Mouse (Mus musculus) midbrain, embryonic 11.5 days (tissue): ENCODE measurements at regions not wholly inside any gene's neighbourhood (a gene's known extent, or its start where the extent isn't known, plus 50 kb on each side); places are given as distances from the start of the nearest gene placed in this dataset.

Experiments used
- ATAC-seq: fragments of 200-750 bp; cut with Nextera tagmentation; 2 replicates; pipeline ENCODE4 v1.8.0; 2017; ENCODE audit warnings: moderate TSS enrichment, moderate library complexity; ENCODE audit not compliant: low FRiP score
- DNase-seq: peaks from one replicate; pipeline ENCODE4 v3.0.0; 2015; ENCODE audit warnings: low spot score; ENCODE audit errors: missing footprints
- H3K27ac ChIP-seq: fragments of 300-500 bp; sonication (generic); 2 replicates; pipeline ENCODE4 v1.5.1; 2014; ENCODE audit warnings: low read depth, low read length
- H3K27me3 ChIP-seq: fragments of 300-500 bp; sonication (generic); 2 replicates; pipeline ENCODE4 v1.6.1; 2014; ENCODE audit warnings: mild to moderate bottlenecking, low read length, moderate library complexity, mixed read lengths; ENCODE audit not compliant: control insufficient read depth, insufficient read depth
- H3K36me3 ChIP-seq: fragments of 300-500 bp; sonication (generic); 2 replicates; pipeline ENCODE4 v1.6.1; 2014; ENCODE audit warnings: mild to moderate bottlenecking, low read length, moderate library complexity, mixed read lengths; ENCODE audit not compliant: control insufficient read depth, insufficient read depth
- H3K4me1 ChIP-seq: fragments of 300-500 bp; sonication (generic); 2 replicates; pipeline ENCODE4 v1.6.1; 2014; ENCODE audit warnings: low read length; ENCODE audit not compliant: control insufficient read depth, insufficient read depth
- H3K4me2 ChIP-seq: fragments of 300-500 bp; sonication (generic); 2 replicates; pipeline ENCODE4 v1.6.1; 2014; ENCODE audit warnings: mild to moderate bottlenecking, moderate library complexity
- H3K4me3 ChIP-seq: fragments of 300-500 bp; sonication (generic); 2 replicates; pipeline ENCODE4 v1.5.1; 2014; ENCODE audit warnings: low read depth, low read length
- H3K9ac ChIP-seq: fragments of 300-500 bp; sonication (generic); 2 replicates; pipeline ENCODE4 v1.6.1; 2014; ENCODE audit warnings: low read length
- H3K9me3 ChIP-seq: fragments of 300-500 bp; sonication (generic); 2 replicates; pipeline ENCODE4 v1.6.1; 2016; ENCODE audit warnings: low read length; ENCODE audit not compliant: control insufficient read depth
- WGBS: fragments of 180-500 bp; shearing (Covaris S2); extraction: QIAGEN DNeasy Blood & Tissue Kit; methylation state at CpG from one replicate; pipeline ENCODE4 v1.1.7; 2014; 5-methylcytosine and 5-hydroxymethylcytosine counted together

GRCm38 (mm10) chr19:28205691-28206090 lies 194.7 kb upstream of the Rfx3 start:
- Histone ChIP-seq H3K4me3 (no peak overlapping the region), H3K4me2 (no peak overlapping the region), H3K36me3 (no peaks in the 10 kb centered on the region), H3K4me1 (no peaks in the 10 kb centered on the region), H3K27ac (no peak overlapping the region), H3K9me3 (no peaks in the 10 kb centered on the region), H3K9ac (no peak overlapping the region), H3K27me3 (no peaks in the 10 kb centered on the region)
- WGBS: 85% methylated on average over 4 of the region's 4 CpGs
- ATAC-seq: no peak
- peak; percentile 6 for DNase-seq

GRCm38 (mm10) chr19:28203719-28204118 lies 192.8 kb upstream of the Rfx3 start:
- H3K4me2 ChIP-seq: no peak overlapping the region
- H3K9ac ChIP-seq: no peak overlapping the region
- WGBS: 88% methylated on average over 3 of the region's 3 CpGs
- H3K36me3 ChIP-seq: no peaks in the 10 kb centered on the region
- no peak overlapping the region for H3K4me3 ChIP-seq
- H3K9me3 ChIP-seq: no peaks in the 10 kb centered on the region
- no peak for ATAC-seq
- H3K4me1 ChIP-seq: no peaks in the 10 kb centered on the region
- peak; percentile 31 for DNase-seq
- no peak overlapping the region for H3K27ac ChIP-seq
- no peaks in the 10 kb centered on the region for H3K27me3 ChIP-seq

GRCm38 (mm10) chr19:28199385-28199784 lies 188.4 kb upstream of the Rfx3 start:
- no peak overlapping the region for H3K9ac ChIP-seq
- no peaks in the 10 kb centered on the region for H3K9me3 ChIP-seq
- no peaks in the 10 kb centered on the region for H3K36me3 ChIP-seq
- WGBS: 34% methylated on average over 8 of the region's 8 CpGs
- H3K27me3 ChIP-seq: no peaks in the 10 kb centered on the region
- ATAC-seq: no peak
- no peak overlapping the region for H3K27ac ChIP-seq
- H3K4me2 ChIP-seq: no peak overlapping the region
- no peaks in the 10 kb centered on the region for H3K4me1 ChIP-seq
- H3K4me3 ChIP-seq: no peak overlapping the region
- peak; percentile 80 for DNase-seq

DNA sequence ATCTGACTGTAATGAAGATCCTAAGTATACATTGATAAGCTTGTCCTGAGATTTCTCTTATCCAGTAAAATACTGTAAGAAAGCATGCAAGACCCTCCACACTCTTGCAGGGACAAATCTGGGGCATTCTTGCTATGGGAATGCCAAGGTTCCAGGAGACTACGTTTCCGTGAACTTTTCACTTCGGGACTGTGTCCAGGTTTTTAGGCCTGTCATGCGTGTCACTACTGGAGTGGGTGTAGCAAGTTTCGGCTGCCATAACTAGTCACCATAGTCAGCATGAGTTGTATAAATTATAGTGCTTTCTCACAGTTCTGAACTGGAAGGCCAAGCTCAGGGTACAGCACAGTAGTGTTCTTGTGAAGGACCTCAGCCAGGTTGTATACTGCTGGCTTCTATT lies 185.9 kb upstream of the Rfx3 start:
- DNase-seq: no peak
- 95% methylated on average over 5 of the region's 5 CpGs for WGBS
- H3K9ac ChIP-seq: no peak overlapping the region
- ATAC-seq: no peak
- no peaks in the 10 kb centered on the region for H3K9me3 ChIP-seq
- H3K27ac ChIP-seq: no peak overlapping the region
- peaks cover under 1% of the 10 kb centered on the region; the same call in 1 of the 2 replicates for H3K4me1 ChIP-seq
- H3K4me2 ChIP-seq: no peak overlapping the region
- no peaks in the 10 kb centered on the region for H3K36me3 ChIP-seq
- H3K27me3 ChIP-seq: no peaks in the 10 kb centered on the region
- H3K4me3 ChIP-seq: no peak overlapping the region

DNA sequence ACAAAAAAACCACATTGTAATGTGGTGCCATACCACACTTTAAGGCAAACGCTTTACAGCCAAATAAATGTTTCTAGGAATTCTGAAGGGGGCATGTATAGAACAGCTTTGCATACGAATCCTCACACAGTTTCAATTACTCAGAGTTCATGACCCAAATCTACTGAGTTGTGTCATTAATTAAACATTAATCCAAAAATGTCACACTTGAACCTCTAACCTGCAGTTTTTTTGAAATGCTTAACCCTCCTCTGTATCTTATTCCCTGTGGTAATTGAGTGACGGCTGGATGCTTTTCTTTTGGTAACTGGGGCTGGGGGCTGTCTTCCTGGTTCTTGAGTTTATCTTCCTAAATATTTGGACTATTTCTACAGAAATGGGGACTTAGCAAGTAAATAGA lies 181.3 kb upstream of the Rfx3 start:
- no peak overlapping the region for H3K9ac ChIP-seq
- no peaks in the 10 kb centered on the region for H3K27me3 ChIP-seq
- no peak overlapping the region for H3K4me3 ChIP-seq
- H3K9me3 ChIP-seq: no peaks in the 10 kb centered on the region
- ATAC-seq: no peak
- H3K4me1 ChIP-seq: peaks cover 6% of the 10 kb centered on the region; the same call in 1 of the 2 replicates
- no peak for DNase-seq
- WGBS: 63% methylated on average over 3 of the region's 3 CpGs
- no peaks in the 10 kb centered on the region for H3K36me3 ChIP-seq
- no peak overlapping the region for H3K4me2 ChIP-seq
- H3K27ac ChIP-seq: no peak overlapping the region; the same call in 1 of the 2 replicates

- 23% methylated on average over 9 of the region's 9 CpGs for WGBS
- H3K4me1 ChIP-seq: peaks cover 6% of the 10 kb centered on the region; the same call in 1 of the 2 replicates
- H3K36me3 ChIP-seq: no peaks in the 10 kb centered on the region
- H3K27ac ChIP-seq: no peak overlapping the region
- H3K9ac ChIP-seq: no peak overlapping the region
- no peaks in the 10 kb centered on the region for H3K9me3 ChIP-seq
- DNase-seq: peak; percentile 88
- no peak overlapping the region for H3K4me3 ChIP-seq
- no peak overlapping the region for H3K4me2 ChIP-seq
- no peak for ATAC-seq
- H3K27me3 ChIP-seq: no peaks in the 10 kb centered on the region
These were observed 180.6 kb upstream of the Rfx3 start for GRCm38 (mm10) chr19:28191428-28192116.

DNA sequence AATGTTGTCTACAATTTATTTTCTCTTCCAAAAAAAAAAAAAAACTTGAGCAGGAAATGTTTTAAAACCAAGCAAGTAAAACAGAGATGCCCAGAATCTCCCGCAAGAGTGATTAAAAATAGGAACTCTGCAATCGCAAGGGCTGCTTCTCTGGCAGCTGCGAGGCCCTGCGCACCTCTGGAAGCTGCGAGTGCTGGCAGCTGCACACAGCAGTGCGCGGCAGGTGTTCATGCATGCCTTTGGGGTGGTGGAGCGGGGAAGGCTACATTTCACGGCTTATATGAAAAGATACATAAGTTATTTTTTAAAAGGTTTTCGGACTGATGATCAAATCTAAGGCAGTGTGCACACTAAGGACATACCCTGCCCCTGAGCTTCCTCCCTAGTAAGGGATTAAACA lies 179.3 kb upstream of the Rfx3 start:
- 82% methylated on average over 10 of the region's 10 CpGs for WGBS

GRCm38 (mm10) chr19:28188363-28188762 lies 177.4 kb upstream of the Rfx3 start:
- 89% methylated on average over 6 of the region's 6 CpGs for WGBS
- no peak for ATAC-seq
- Histone ChIP-seq H3K27ac (no peak overlapping the region), H3K4me2 (no peak overlapping the region), H3K9ac (no peak overlapping the region), H3K4me1 (peaks cover 6% of the 10 kb centered on the region; the same call in 1 of the 2 replicates), H3K36me3 (no peaks in the 10 kb centered on the region), H3K4me3 (no peak overlapping the region), H3K9me3 (no peaks in the 10 kb centered on the region), H3K27me3 (no peaks in the 10 kb centered on the region)
- peak; percentile 56 for DNase-seq

More for the DNA sequence above, 179.3 kb upstream of the Rfx3 start:
- ATAC-seq (no peak), DNase-seq (no peak)
- no peak overlapping the region for H3K4me3 ChIP-seq
- H3K9ac ChIP-seq: no peak overlapping the region
- H3K4me1 ChIP-seq: peaks cover 6% of the 10 kb centered on the region; the same call in 1 of the 2 replicates
- no peaks in the 10 kb centered on the region for H3K9me3 ChIP-seq
- no peaks in the 10 kb centered on the region for H3K36me3 ChIP-seq
- no peak overlapping the region for H3K27ac ChIP-seq
- H3K27me3 ChIP-seq: no peaks in the 10 kb centered on the region
- no peak overlapping the region for H3K4me2 ChIP-seq

GRCm38 (mm10) chr19:28182411-28183182 lies 171.6 kb upstream of the Rfx3 start:
- WGBS: 84% methylated on average over 12 of the region's 12 CpGs
- Histone ChIP-seq H3K27ac (no peak overlapping the region), H3K4me1 (no peaks in the 10 kb centered on the region), H3K27me3 (no peaks in the 10 kb centered on the region), H3K4me2 (no peak overlapping the region), H3K36me3 (no peaks in the 10 kb centered on the region), H3K9me3 (no peaks in the 10 kb centered on the region; the same call in 1 of the 2 replicates), H3K9ac (no peak overlapping the region), H3K4me3 (no peak overlapping the region)
- DNase-seq (no peak), ATAC-seq (no peak)
